Mouse (Mus musculus) layer of hippocampus, adult 11-12 months (tissue): ENCODE data around the gene Tbc1d9b.
"Not testable (repeated sequence)": the region's sequence is repeated elsewhere in the genome, so short reads cannot be mapped to it uniquely, and the experiment has no call there.

Experiments used
- DNase-seq: peaks from one replicate; pipeline ENCODE4 v3.0.0; 2022; ENCODE audit warnings: low spot score

Gene Tbc1d9b

GRCm38 (mm10) chr11:50130811-50131766, at the start of gene Tbc1d9b:
Tbc1d9b (plus strand) TSS chr11:50131396.
- peak; percentile 90 for DNase-seq

- no peak for DNase-seq
Observed at GRCm38 (mm10) chr11:50086211-50086610, 45.0 kb upstream of the Tbc1d9b start.

- no peak for DNase-seq
Observed at GRCm38 (mm10) chr11:50089840-50090239, 41.4 kb upstream of the Tbc1d9b start.

GRCm38 (mm10) chr11:50090982-50091675, 40.1 kb upstream of the Tbc1d9b start:
- no peak for DNase-seq

GRCm38 (mm10) chr11:50091681-50092080, 39.5 kb upstream of the Tbc1d9b start:
- DNase-seq: no peak

GRCm38 (mm10) chr11:50095661-50096060, 35.5 kb upstream of the Tbc1d9b start:
- DNase-seq: no peak

GRCm38 (mm10) chr11:50097091-50097490, 34.1 kb upstream of the Tbc1d9b start:
- no peak for DNase-seq

GRCm38 (mm10) chr11:50098961-50099481, 32.2 kb upstream of the Tbc1d9b start:
- DNase-seq: no peak

- no peak for DNase-seq
Observed at GRCm38 (mm10) chr11:50099692-50100091, 31.5 kb upstream of the Tbc1d9b start.

- no peak for DNase-seq
Observed at GRCm38 (mm10) chr11:50100548-50101307, 30.5 kb upstream of the Tbc1d9b start.

GRCm38 (mm10) chr11:50101962-50102361, 29.2 kb upstream of the Tbc1d9b start:
- DNase-seq: not testable (repeated sequence)

GRCm38 (mm10) chr11:50104016-50104415, 27.2 kb upstream of the Tbc1d9b start:
- no peak for DNase-seq

- DNase-seq: no peak
Observed at GRCm38 (mm10) chr11:50105237-50105636, 26.0 kb upstream of the Tbc1d9b start.

- no peak for DNase-seq
Observed at GRCm38 (mm10) chr11:50106024-50106423, 25.2 kb upstream of the Tbc1d9b start.

- no peak for DNase-seq
Observed at GRCm38 (mm10) chr11:50108823-50109244, 22.4 kb upstream of the Tbc1d9b start.

GRCm38 (mm10) chr11:50114329-50114728, 16.9 kb upstream of the Tbc1d9b start:
- peak; percentile 69 for DNase-seq

GRCm38 (mm10) chr11:50122631-50123081, 8.5 kb upstream of the Tbc1d9b start:
- DNase-seq: no peak

GRCm38 (mm10) chr11:50127781-50128180, 3.4 kb upstream of the Tbc1d9b start:
- DNase-seq: no peak

- no peak for DNase-seq
Observed at GRCm38 (mm10) chr11:50131801-50132201, 605 bp downstream of the Tbc1d9b start.

GRCm38 (mm10) chr11:50132265-50132664, 1.1 kb downstream of the Tbc1d9b start:
- no peak for DNase-seq

GRCm38 (mm10) chr11:50134136-50134859, 3.1 kb downstream of the Tbc1d9b start:
- DNase-seq: no peak
